Mouse (Mus musculus) neutrophil, adult 59 days (primary cell): ENCODE results near the gene Lhx1. TPM values are rescaled to one million over a fixed set of nuclear protein-coding genes. Genes with fewer than 3 reads are reported as not detected.

Experiments used
- total RNA-seq, 2 experiments: library from RNA; stranded (reverse); gene quantifications; 1 replicate in 1 of 2; 2 replicates in 1 of 2; pipeline ENCODE4 v1.2.4; 2023

The Lhx1 gene
- 1 to 10 TPM; 6.2 TPM for total RNA-seq

GRCm38 (mm10) chr11:84525421-84526274 lies at the start of gene Lhx1:
Lhx1 (minus strand) TSS chr11:84525535.

GRCm38 (mm10) chr11:84513171-84514116 lies 11.9 kb downstream of the Lhx1 start, which contains the start of gene Aatf:
Aatf (minus strand) TSS chr11:84513522.

Other genes starting within 250 kb of the Lhx1 start
- gene Aatf, start 12.0 kb downstream of the Lhx1 start, total RNA-seq, result 10 to 100 TPM; 16.9 to 17.1 TPM